Mouse (Mus musculus): ENCODE results near the gene Olfr463.
"Not testable (repeated sequence)": the region's sequence is repeated elsewhere in the genome, so short reads cannot be mapped to it uniquely, and the experiment has no call there.

DNA sequence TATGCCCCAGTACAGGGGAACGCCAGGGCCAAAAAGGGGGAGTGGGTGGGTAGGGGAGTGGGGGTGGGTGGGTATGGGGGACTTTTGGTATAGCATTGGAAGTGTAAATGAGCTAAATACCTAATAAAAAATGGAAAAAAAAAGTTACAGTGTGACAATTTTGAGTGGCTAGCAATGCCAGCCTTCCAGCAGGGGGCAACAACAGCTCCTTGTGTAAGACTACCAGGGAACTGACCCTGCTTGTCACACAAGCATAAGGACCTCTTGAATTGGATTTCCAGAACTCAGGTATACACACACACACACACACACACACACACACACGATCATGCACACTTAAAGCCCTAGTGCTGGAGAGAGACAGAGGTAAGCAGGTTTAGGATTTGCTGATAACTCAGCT lies 30.3 kb downstream of the Olfr463 start:
- not testable (repeated sequence) for TF ChIP-seq EP300, CTCF (IDR thresholded peaks at IDR 0.05; ENCODE audit: low read depth)

Measured in liver, postnatal 0 days (tissue).